Mouse (Mus musculus): ENCODE measurements around the gene Cstb.

GRCm38 (mm10) chr10:78399090-78399657, 26.3 kb upstream of the Cstb start:
- TF ChIP-seq POLR2A (IDR thresholded peaks at IDR 0.05; ENCODE audit: low read depth, low read length) (no peak), CTCF (IDR thresholded peaks at IDR 0.05; ENCODE audit: extremely low read depth, insufficient read depth, insufficient read length, insufficient replicate concordance) (no peak)
